Mouse (Mus musculus) kidney, adult 2 months (tissue): ENCODE measurements around the gene Hbq1b.

ENCODE experiments used
- CTCF ChIP-seq: fragments of 200-500 bp; conservative IDR thresholded peaks from 2 replicates; pipeline ENCODE4 v1.5.1; 2011; ENCODE audit warnings: low read depth, mild to moderate bottlenecking, control low read depth, low read length, moderate library complexity, mixed read lengths; ENCODE audit not compliant: insufficient read depth, insufficient read length
- POLR2A ChIP-seq: fragments of 200-500 bp; IDR thresholded peaks from one replicate; pipeline ENCODE4 v1.6.1; 2011; ENCODE audit warnings: low read depth, low read length, control low read depth

DNA sequence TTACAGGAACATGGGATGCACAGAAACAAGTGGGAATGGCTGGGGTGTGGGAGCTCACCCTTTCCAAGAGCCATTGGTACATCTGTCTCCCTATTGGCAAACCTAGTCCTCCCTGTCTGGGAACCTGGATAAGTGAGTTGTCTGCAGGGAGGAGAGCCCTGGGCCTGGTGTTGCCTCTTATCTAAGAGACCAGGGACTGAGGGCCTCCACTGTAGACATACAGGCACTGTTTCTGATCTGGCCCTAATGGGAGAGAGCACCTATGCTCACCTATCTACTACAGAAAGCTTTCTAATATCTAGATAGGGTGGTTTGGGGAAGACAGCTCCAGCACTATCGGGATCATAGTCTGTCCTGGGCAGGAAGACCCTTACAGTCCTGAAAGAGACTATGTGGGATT lies 30.6 kb upstream of the Hbq1b start:
- TF ChIP-seq POLR2A (no peak), CTCF (no peak)
